Mouse (Mus musculus): ENCODE results near the gene Nrp1. TPM values are rescaled to one million over a fixed set of nuclear protein-coding genes. Genes with fewer than 3 reads are reported as not detected.

Nrp1 gene
- polyA plus RNA-seq, 1 experiment from 2014 or later, result 140 TPM

- H3K9ac ChIP-seq, result no peak overlapping the region
- no peaks in the 10 kb centered on the region for H3K27me3 ChIP-seq
- H3K27ac ChIP-seq, result no peak overlapping the region
- H3K4me2 ChIP-seq, result no peak overlapping the region
- H3K4me1 ChIP-seq, result peaks cover 19% of the 10 kb centered on the region
- no peak overlapping the region for H3K4me3 ChIP-seq (replicated peaks)
- WGBS, result 86% methylated on average over 3 of the region's 3 CpGs
- ATAC-seq (replicated peaks; ENCODE audit: low FRiP score), result no peak
- H3K9me3 ChIP-seq (replicated peaks), result no peaks in the 10 kb centered on the region
- H3K36me3 ChIP-seq, result peaks cover 50% of the 10 kb centered on the region
Observed at GRCm38 (mm10) chr8:128427071-128427470, 68.7 kb downstream of the Nrp1 start.

DNA sequence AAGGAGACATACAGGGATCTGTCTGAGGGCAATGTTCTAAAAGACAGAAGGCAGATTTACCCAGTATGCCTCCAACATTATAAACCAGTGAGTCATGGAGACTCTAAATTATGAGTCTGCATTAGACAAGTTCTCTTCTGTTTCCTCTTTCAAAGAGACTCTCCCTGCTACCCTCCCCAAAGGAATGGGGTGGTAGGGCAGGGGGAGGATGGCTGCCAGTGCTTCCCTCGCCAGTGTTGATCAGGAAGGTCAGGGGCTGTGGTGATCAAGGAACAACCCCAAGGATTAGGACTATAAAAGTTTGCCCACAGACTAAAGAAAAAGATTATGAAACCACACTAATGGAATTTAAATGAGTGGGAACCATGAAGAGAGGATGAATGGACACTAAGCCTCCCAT lies 70.6 kb downstream of the Nrp1 start:
- peaks cover 65% of the 10 kb centered on the region for H3K36me3 ChIP-seq
- ATAC-seq (replicated peaks; ENCODE audit: low FRiP score), result no peak
- no peak overlapping the region for H3K4me3 ChIP-seq (replicated peaks)
- no peak overlapping the region for H3K4me2 ChIP-seq
- H3K27ac ChIP-seq, result no peak overlapping the region
- peaks cover 13% of the 10 kb centered on the region for H3K4me1 ChIP-seq
- H3K27me3 ChIP-seq, result no peaks in the 10 kb centered on the region
- 63% methylated on average over 1 of the region's 1 CpGs for WGBS
- H3K9ac ChIP-seq, result no peak overlapping the region
- no peaks in the 10 kb centered on the region for H3K9me3 ChIP-seq (replicated peaks)

GRCm38 (mm10) chr8:128431082-128431481 lies 72.7 kb downstream of the Nrp1 start:
- H3K4me2 ChIP-seq, result no peak overlapping the region
- H3K4me1 ChIP-seq, result no peaks in the 10 kb centered on the region
- ATAC-seq (replicated peaks; ENCODE audit: low FRiP score), result no peak
- H3K27me3 ChIP-seq, result no peaks in the 10 kb centered on the region
- H3K36me3 ChIP-seq, result peaks cover 79% of the 10 kb centered on the region
- H3K4me3 ChIP-seq (replicated peaks), result no peak overlapping the region
- WGBS, result 97% methylated on average over 1 of the region's 1 CpGs
- no peaks in the 10 kb centered on the region for H3K9me3 ChIP-seq (replicated peaks)
- no peak overlapping the region for H3K27ac ChIP-seq
- H3K9ac ChIP-seq, result no peak overlapping the region

- peaks cover 77% of the 10 kb centered on the region for H3K36me3 ChIP-seq
- WGBS, result 83% methylated on average over 4 of the region's 4 CpGs
Observed at GRCm38 (mm10) chr8:128435749-128436148, 77.3 kb downstream of the Nrp1 start.

DNA sequence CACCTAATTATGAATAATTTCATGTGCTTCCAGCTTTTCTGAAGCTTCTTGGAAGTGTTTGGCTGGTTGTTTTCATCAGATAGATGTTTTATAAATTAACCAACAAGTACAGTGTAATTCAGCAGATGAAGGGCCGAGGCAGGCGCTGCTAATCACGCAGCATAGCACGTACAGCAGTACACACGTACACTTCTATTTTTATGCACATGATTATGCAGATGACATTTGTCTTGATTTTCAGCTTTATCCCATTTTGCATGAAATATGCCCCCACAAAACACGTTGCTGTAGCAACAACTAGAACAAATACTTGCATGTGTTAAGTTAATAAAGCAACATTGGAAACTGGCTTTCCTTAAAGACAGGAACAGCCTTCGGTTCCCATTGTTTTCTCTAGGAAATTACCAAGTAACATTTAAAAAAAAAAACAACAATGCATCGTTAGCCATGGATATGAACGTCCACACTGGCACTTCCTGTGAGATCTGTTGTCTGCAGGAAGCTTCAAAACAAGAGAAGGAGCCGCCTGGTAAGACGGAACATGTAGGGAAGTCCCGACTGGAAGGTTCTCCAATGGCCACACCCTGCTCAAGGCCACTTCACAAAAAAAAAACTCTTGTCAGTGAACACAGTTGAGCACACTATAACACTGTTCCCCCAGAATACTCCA lies 78.9 kb downstream of the Nrp1 start:
- Histone ChIP-seq H3K36me3 (peaks cover 75% of the 10 kb centered on the region), H3K4me1 (no peaks in the 10 kb centered on the region), H3K27me3 (no peaks in the 10 kb centered on the region), H3K9me3 (replicated peaks) (no peaks in the 10 kb centered on the region), H3K4me2 (no peak overlapping the region), H3K27ac (0 out of 2 replicates have a peak overlapping the region, but pooled peaks have one; percentile 1), H3K9ac (no peak overlapping the region), H3K4me3 (replicated peaks) (no peak overlapping the region)
- no peak for ATAC-seq (replicated peaks; ENCODE audit: low FRiP score)
- WGBS, result 71% methylated on average over 12 of the region's 12 CpGs

More at GRCm38 (mm10) chr8:128435749-128436148, 77.3 kb downstream of the Nrp1 start:
- Histone ChIP-seq H3K4me1 (no peaks in the 10 kb centered on the region), H3K27me3 (no peaks in the 10 kb centered on the region), H3K4me2 (no peak overlapping the region), H3K9ac (no peak overlapping the region), H3K27ac (no peak overlapping the region), H3K4me3 (replicated peaks) (no peak overlapping the region), H3K9me3 (replicated peaks) (no peaks in the 10 kb centered on the region)
- no peak for ATAC-seq (replicated peaks; ENCODE audit: low FRiP score)

DNA sequence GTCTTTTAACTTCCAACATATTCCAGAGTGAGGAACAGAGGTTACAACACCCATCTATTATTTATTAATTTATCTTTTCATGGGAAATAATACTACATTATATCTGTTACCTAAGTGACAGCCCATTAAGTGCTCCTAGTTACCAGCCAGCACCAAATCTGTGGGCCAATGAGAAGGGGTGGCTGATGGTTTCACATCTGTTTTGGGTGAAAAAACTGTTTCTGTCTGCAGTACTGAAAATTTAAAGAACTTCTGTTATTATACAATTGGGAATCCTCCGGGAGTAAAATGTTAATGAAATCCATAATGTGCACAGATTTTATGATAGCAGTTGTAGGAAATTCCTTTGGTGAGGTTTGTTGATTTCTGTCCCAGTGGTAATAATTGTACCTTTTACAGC lies 83.0 kb downstream of the Nrp1 start:
- Histone ChIP-seq H3K4me1 (peaks cover 16% of the 10 kb centered on the region), H3K9ac (no peak overlapping the region), H3K4me3 (replicated peaks) (no peak overlapping the region), H3K9me3 (replicated peaks) (no peaks in the 10 kb centered on the region), H3K4me2 (no peak overlapping the region), H3K36me3 (peaks cover 61% of the 10 kb centered on the region), H3K27me3 (no peaks in the 10 kb centered on the region), H3K27ac (no peak overlapping the region)
- ATAC-seq (replicated peaks; ENCODE audit: low FRiP score), result no peak
- 87% methylated on average over 1 of the region's 1 CpGs for WGBS

GRCm38 (mm10) chr8:128445596-128445995 lies 87.2 kb downstream of the Nrp1 start:
- H3K27me3 ChIP-seq, result no peaks in the 10 kb centered on the region
- ATAC-seq (replicated peaks; ENCODE audit: low FRiP score), result no peak
- H3K36me3 ChIP-seq, result peaks cover 57% of the 10 kb centered on the region
- no peaks in the 10 kb centered on the region for H3K9me3 ChIP-seq (replicated peaks)
- H3K27ac ChIP-seq, result 0 out of 2 replicates have a peak overlapping the region, but pooled peaks have one; percentile 7
- H3K4me1 ChIP-seq, result peaks cover 20% of the 10 kb centered on the region
- H3K4me2 ChIP-seq, result no peak overlapping the region
- WGBS, result 41% methylated on average over 4 of the region's 4 CpGs
- H3K9ac ChIP-seq, result no peak overlapping the region
- H3K4me3 ChIP-seq (replicated peaks), result no peak overlapping the region

DNA sequence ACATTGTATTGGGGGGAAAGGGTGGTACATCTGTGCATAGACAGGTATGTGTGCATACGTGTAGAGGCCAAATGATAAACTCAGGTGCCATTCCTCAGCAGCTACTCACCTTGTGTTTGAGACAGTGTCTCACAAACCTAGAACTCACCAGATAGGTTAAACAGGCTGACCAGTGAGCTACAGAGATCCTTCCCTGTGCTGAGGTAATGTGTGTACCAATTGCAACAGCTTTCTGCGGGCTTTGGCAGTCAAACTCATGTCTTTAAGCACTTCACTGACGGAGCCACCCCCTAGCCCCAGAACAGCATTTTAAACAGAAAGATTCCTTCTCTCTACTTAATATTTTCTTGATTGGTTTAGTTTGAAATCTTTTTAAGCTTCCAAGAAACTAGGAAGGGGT lies 88.2 kb downstream of the Nrp1 start:
- H3K4me2 ChIP-seq, result no peak overlapping the region
- H3K4me1 ChIP-seq, result peaks cover 31% of the 10 kb centered on the region
- H3K36me3 ChIP-seq, result peaks cover 50% of the 10 kb centered on the region
- H3K27me3 ChIP-seq, result no peaks in the 10 kb centered on the region
- H3K4me3 ChIP-seq (replicated peaks), result no peak overlapping the region
- ATAC-seq (replicated peaks; ENCODE audit: low FRiP score), result no peak
- WGBS, result 87% methylated on average over 3 of the region's 3 CpGs
- H3K9ac ChIP-seq, result no peak overlapping the region
- H3K9me3 ChIP-seq (replicated peaks), result no peaks in the 10 kb centered on the region
- no peak overlapping the region for H3K27ac ChIP-seq

- no peak for ATAC-seq (replicated peaks; ENCODE audit: low FRiP score)
- Histone ChIP-seq H3K4me2 (no peak overlapping the region), H3K4me3 (replicated peaks) (no peak overlapping the region), H3K36me3 (peaks cover 44% of the 10 kb centered on the region), H3K9ac (no peak overlapping the region), H3K27ac (no peak overlapping the region), H3K4me1 (peaks cover 31% of the 10 kb centered on the region), H3K27me3 (no peaks in the 10 kb centered on the region), H3K9me3 (replicated peaks) (no peaks in the 10 kb centered on the region)
- 97% methylated on average over 3 of the region's 3 CpGs for WGBS
Observed at GRCm38 (mm10) chr8:128447320-128447719, 88.9 kb downstream of the Nrp1 start.

- Histone ChIP-seq H3K4me2 (no peak overlapping the region), H3K27ac (peak overlapping the region; percentile 89), H3K4me3 (replicated peaks) (no peak overlapping the region), H3K9me3 (replicated peaks) (no peaks in the 10 kb centered on the region), H3K36me3 (peaks cover 31% of the 10 kb centered on the region), H3K9ac (no peak overlapping the region), H3K4me1 (peaks cover 25% of the 10 kb centered on the region), H3K27me3 (no peaks in the 10 kb centered on the region)
- WGBS, result 17% methylated on average over 9 of the region's 9 CpGs
- peak; percentile 78 for ATAC-seq (replicated peaks; ENCODE audit: low FRiP score)
Observed at GRCm38 (mm10) chr8:128450390-128451032, 92.1 kb downstream of the Nrp1 start.

DNA sequence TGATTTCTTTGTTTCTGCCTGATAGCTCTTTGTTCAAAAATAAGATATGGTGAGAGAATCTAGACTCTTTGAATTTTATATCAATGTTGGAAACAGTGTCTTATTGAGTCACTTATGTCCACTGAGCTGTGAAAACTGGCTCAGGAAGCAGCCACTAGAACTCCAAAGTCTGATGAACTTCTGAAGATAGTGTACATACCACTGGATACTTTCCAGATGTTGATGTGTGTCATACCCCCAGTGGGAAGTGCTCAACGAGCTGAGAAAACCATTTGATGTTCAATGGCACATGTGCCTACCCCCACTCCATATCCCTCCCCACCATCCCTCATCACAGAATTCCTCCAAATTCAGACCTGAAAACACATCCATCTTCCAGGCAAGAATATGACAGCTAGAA lies 92.7 kb downstream of the Nrp1 start:
- Histone ChIP-seq H3K36me3 (peaks cover 25% of the 10 kb centered on the region), H3K9ac (no peak overlapping the region), H3K27me3 (no peaks in the 10 kb centered on the region), H3K4me1 (peaks cover 19% of the 10 kb centered on the region), H3K27ac (peak overlapping the region; percentile 89), H3K4me3 (replicated peaks) (no peak overlapping the region), H3K4me2 (no peak overlapping the region), H3K9me3 (replicated peaks) (no peaks in the 10 kb centered on the region)
- 22% methylated on average over 1 of the region's 1 CpGs for WGBS
- ATAC-seq (replicated peaks; ENCODE audit: low FRiP score), result 0 out of 2 replicates have a peak, but pooled peaks have one; percentile 49

DNA sequence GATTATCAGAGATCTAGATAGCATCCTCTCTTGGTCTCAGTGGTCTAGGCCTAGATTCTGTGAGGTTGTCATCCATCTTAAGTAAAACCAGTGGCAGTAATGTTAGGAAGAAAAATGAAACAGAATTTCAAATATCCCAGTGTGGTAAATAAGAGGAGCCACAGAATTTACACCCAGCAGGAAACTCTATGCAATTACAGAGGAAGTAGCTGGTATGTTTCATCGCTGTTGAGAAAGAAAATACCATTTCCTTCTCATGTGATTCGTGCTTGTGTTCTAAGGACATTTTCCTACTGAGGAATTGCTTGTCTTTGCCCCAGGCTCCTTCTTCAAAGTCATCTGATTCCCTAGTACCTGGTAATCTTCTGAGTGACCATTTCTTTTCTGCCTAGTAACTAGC lies 95.1 kb downstream of the Nrp1 start:
- H3K4me1 ChIP-seq, result peaks cover 31% of the 10 kb centered on the region
- peaks cover 25% of the 10 kb centered on the region for H3K36me3 ChIP-seq
- ATAC-seq (replicated peaks; ENCODE audit: low FRiP score), result no peak
- H3K9me3 ChIP-seq (replicated peaks), result no peaks in the 10 kb centered on the region
- H3K27ac ChIP-seq, result no peak overlapping the region; the same call in 1 of the 2 replicates
- H3K27me3 ChIP-seq, result no peaks in the 10 kb centered on the region
- H3K9ac ChIP-seq, result no peak overlapping the region
- H3K4me2 ChIP-seq, result no peak overlapping the region
- WGBS, result 69% methylated on average over 2 of the region's 2 CpGs
- no peak overlapping the region for H3K4me3 ChIP-seq (replicated peaks)
